Mouse (Mus musculus) bone marrow macrophage, adult 2 months (primary cell): ENCODE measurements around the gene Shank3.

Experiments used
- CTCF ChIP-seq: IDR thresholded peaks from 2 replicates; pipeline ENCODE4 v1.5.1; 2012; ENCODE audit warnings: low read depth, mild to moderate bottlenecking, low read length, moderate library complexity
- POLR2A ChIP-seq: IDR thresholded peaks from 2 replicates; pipeline ENCODE4 v1.6.1; 2012; ENCODE audit warnings: mild to moderate bottlenecking, low read depth, low read length, borderline replicate concordance

DNA sequence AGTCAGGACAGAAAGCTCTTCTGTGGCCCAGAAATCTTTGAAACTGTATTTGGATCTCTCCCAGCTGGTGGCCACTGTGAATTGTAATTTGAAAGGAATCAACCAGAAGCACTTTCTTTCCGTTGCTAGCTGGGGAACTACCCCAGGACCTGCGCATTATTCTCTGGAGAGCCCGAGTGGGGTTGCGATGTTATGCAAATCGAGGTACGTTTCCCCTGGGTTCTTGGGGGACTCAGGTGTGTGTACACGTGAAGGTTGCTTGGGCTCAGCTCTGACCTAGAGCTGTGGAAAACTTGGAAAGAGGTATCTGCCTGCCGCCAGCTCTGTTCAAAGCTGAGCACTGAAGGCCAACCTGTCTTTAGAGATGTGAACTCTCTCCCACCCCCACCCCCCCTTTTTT is 21.6 kb upstream of the Shank3 start:
- TF ChIP-seq CTCF (no peak), POLR2A (no peak)
